Mouse (Mus musculus) intestine, embryonic 16.5 days (tissue): Measurements from ENCODE around the gene 1700029I15Rik. TPM values are rescaled to one million over a fixed set of nuclear protein-coding genes. Genes with fewer than 3 reads are reported as not detected.

Experiments
- microRNA-seq: library from miRNA; unstranded; fragments of <30 nt; microRNA quantifications from one replicate; pipeline ENCODE4, GENCODE M21; 2016
- polyA plus RNA-seq: library from polyadenylated mRNA; unstranded; fragments of >200 nt; fragmentation: Nextera tagmentation; extraction: Ambion mirVana; gene quantifications from 2 replicates; pipeline ENCODE4 v1.2.1, GENCODE M21; 2015

1700029I15Rik gene
- polyA plus RNA-seq, 1 experiment from 2014 or later, result 5.0 TPM

Small RNAs within 50 kb of the gene (microRNA-seq; reads per million reads assigned to microRNA genes)
- not detected for gene Mir7000

Other genes starting within 250 kb of the 1700029I15Rik start
- 66.2 and 70.8 TPM in 2 replicates for gene Pex16, start 7.9 kb upstream of the 1700029I15Rik start, polyA plus RNA-seq
- 11.8 and 12.3 TPM in 2 replicates for gene Large2, start 7.7 kb upstream of the 1700029I15Rik start, polyA plus RNA-seq
- gene Mapk8ip1, start 18.7 kb downstream of the 1700029I15Rik start, polyA plus RNA-seq, result 10.6 and 11.2 TPM in 2 replicates
- gene Cry2, start 51.5 kb downstream of the 1700029I15Rik start, polyA plus RNA-seq, result 14.5 and 15.3 TPM in 2 replicates
- gene Slc35c1, start 78.0 kb downstream of the 1700029I15Rik start, polyA plus RNA-seq, result 57.6 and 62.3 TPM in 2 replicates
- 4.2 TPM in 2 replicates for gene Chst1, start 217.2 kb downstream of the 1700029I15Rik start, polyA plus RNA-seq